Mouse (Mus musculus): ENCODE measurements at regions not wholly inside any gene's neighbourhood (a gene's known extent, or its start where the extent isn't known, plus 50 kb on each side); places are given as distances from the start of the nearest gene placed in this dataset.

DNA sequence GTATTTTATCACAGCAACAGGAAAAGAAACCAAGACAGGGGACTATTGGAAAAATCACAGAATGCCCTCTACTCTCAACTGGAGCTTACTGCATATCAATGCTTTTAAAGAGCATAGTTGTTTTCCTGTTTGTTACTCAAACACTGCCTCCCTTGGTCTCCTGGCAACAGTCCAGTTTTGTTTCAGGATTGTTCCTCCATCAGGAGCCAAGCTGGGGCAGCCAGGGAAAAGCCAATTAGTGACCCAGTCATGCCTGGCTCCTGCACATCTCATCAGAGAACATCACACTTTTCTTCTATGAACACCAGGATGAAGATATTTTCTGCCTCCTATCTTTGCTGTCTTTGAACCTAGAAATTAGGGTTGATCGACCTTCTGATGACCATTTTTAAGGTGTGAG lies 113.6 kb upstream of the Wscd1 start:
- Histone ChIP-seq H3K9ac (ENCODE audit: low read length) (no peak overlapping the region), H3K4me2 (ENCODE audit: low read length) (no peak overlapping the region), H3K4me3 (ENCODE audit: low read depth, low read length) (no peak overlapping the region), H3K27me3 (replicated peaks; ENCODE audit: control insufficient read depth, insufficient read depth, low read length) (no peaks in the 10 kb centered on the region), H3K9me3 (replicated peaks; ENCODE audit: control insufficient read depth, low read length) (no peaks in the 10 kb centered on the region), H3K36me3 (ENCODE audit: control insufficient read depth, insufficient read depth, low read length) (no peaks in the 10 kb centered on the region), H3K27ac (ENCODE audit: low read depth, low read length) (no peak overlapping the region), H3K4me1 (ENCODE audit: control insufficient read depth, insufficient read depth, low read length) (peaks cover 3% of the 10 kb centered on the region; the same call in 1 of the 2 replicates)
- DNase-seq (ENCODE audit: low spot score) (peak; percentile 24), ATAC-seq (no peak)
- whole genome bisulfite sequencing, result 74% methylated on average over 1 of the region's 1 CpGs

DNA sequence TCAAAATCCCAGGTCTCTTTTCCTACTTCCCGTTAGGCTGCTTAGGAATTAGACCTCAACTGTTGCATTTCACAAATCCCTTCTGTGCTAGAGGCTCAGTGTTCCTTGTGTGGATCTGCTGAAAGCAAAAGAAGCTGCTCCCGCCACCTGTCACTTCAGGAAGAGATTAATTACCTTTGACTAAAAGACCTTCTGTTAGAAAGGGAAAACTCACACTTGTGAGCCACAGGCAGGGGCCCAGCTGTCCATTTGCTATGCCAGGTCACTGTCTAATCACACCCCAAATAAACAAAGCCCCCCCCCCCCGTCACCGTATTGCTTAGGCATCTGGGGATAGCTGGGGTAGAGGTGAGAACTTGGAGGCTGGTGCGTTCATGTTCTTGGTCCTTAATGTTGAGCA lies 112.9 kb upstream of the Wscd1 start:
- Histone ChIP-seq H3K4me2 (ENCODE audit: low read length) (no peak overlapping the region), H3K4me3 (ENCODE audit: low read depth, low read length) (no peak overlapping the region), H3K9me3 (replicated peaks; ENCODE audit: control insufficient read depth, low read length) (no peaks in the 10 kb centered on the region), H3K27me3 (replicated peaks; ENCODE audit: control insufficient read depth, insufficient read depth, low read length) (no peaks in the 10 kb centered on the region), H3K4me1 (ENCODE audit: control insufficient read depth, insufficient read depth, low read length) (peaks cover 3% of the 10 kb centered on the region; the same call in 1 of the 2 replicates), H3K36me3 (ENCODE audit: control insufficient read depth, insufficient read depth, low read length) (no peaks in the 10 kb centered on the region), H3K9ac (ENCODE audit: low read length) (no peak overlapping the region), H3K27ac (ENCODE audit: low read depth, low read length) (no peak overlapping the region)
- DNase-seq (ENCODE audit: low spot score), result peak; percentile 69
- ATAC-seq, result peak; percentile 46
- 22% methylated on average over 5 of the region's 5 CpGs for WGBS

DNA sequence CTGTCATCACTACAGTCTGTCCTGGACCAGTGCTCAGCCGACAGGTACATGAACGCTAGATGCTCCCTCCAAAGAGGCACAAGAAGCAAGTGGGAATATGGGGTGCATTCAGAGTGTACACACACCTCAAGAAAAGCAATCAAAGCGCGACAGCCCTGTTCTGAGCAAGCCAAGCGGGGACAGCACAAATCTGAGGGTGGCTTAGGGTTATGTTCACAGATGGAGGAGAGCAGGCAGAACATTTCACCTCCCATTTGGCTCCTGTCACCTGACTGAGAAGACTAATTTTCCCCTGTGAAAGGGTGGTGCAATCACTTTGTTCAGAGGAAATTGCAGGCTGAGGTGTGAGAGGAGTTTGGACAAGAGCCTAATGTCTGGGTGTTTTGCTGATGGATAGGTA lies 106.8 kb upstream of the Wscd1 start:
- Histone ChIP-seq H3K9ac (ENCODE audit: low read length) (no peak overlapping the region), H3K4me3 (ENCODE audit: low read depth, low read length) (no peak overlapping the region), H3K27me3 (replicated peaks; ENCODE audit: control insufficient read depth, insufficient read depth, low read length) (no peaks in the 10 kb centered on the region), H3K27ac (ENCODE audit: low read depth, low read length) (no peak overlapping the region), H3K4me1 (ENCODE audit: control insufficient read depth, insufficient read depth, low read length) (no peaks in the 10 kb centered on the region), H3K4me2 (ENCODE audit: low read length) (no peak overlapping the region), H3K9me3 (replicated peaks; ENCODE audit: control insufficient read depth, low read length) (no peaks in the 10 kb centered on the region), H3K36me3 (ENCODE audit: control insufficient read depth, insufficient read depth, low read length) (no peaks in the 10 kb centered on the region)
- ATAC-seq, result no peak
- peak; percentile 24 for DNase-seq (ENCODE audit: low spot score)
- 82% methylated on average over 5 of the region's 5 CpGs for WGBS

GRCm38 (mm10) chr11:71651756-71652380 lies 97.9 kb upstream of the Wscd1 start:
- Histone ChIP-seq H3K4me3 (ENCODE audit: low read depth, low read length) (no peak overlapping the region), H3K36me3 (ENCODE audit: control insufficient read depth, insufficient read depth, low read length) (no peaks in the 10 kb centered on the region), H3K9ac (ENCODE audit: low read length) (no peak overlapping the region), H3K9me3 (replicated peaks; ENCODE audit: control insufficient read depth, low read length) (no peaks in the 10 kb centered on the region), H3K4me1 (ENCODE audit: control insufficient read depth, insufficient read depth, low read length) (no peaks in the 10 kb centered on the region), H3K4me2 (ENCODE audit: low read length) (no peak overlapping the region), H3K27me3 (replicated peaks; ENCODE audit: control insufficient read depth, insufficient read depth, low read length) (no peaks in the 10 kb centered on the region), H3K27ac (ENCODE audit: low read depth, low read length) (no peak overlapping the region)
- no peak for ATAC-seq
- 87% methylated on average over 5 of the region's 5 CpGs for WGBS
- no peak for DNase-seq (ENCODE audit: low spot score)

DNA sequence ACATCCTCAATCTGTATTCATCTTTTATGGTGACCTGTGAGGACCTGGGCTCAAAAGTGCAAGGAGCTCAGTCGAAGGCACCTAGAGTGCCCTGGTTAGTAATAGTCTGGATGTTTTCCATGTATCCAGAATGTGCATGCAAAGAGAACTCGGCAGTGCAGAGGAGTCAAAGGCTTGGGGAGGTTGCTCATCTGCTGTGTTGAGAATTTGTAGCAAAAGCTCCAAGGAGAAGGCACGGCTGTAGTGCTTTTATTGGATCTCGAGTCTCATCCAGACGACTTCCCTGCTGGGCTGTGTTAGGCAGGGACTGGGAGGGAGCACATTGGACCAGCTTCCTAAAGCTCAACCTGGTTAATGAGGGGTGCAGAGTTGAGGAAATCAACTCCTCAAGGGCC lies 97.3 kb upstream of the Wscd1 start:
- Histone ChIP-seq H3K27me3 (replicated peaks; ENCODE audit: control insufficient read depth, insufficient read depth, low read length) (no peaks in the 10 kb centered on the region), H3K4me3 (ENCODE audit: low read depth, low read length) (no peak overlapping the region), H3K9ac (ENCODE audit: low read length) (no peak overlapping the region), H3K9me3 (replicated peaks; ENCODE audit: control insufficient read depth, low read length) (no peaks in the 10 kb centered on the region), H3K4me1 (ENCODE audit: control insufficient read depth, insufficient read depth, low read length) (no peaks in the 10 kb centered on the region), H3K36me3 (ENCODE audit: control insufficient read depth, insufficient read depth, low read length) (no peaks in the 10 kb centered on the region), H3K27ac (ENCODE audit: low read depth, low read length) (no peak overlapping the region), H3K4me2 (ENCODE audit: low read length) (no peak overlapping the region)
- WGBS, result 78% methylated on average over 5 of the region's 5 CpGs
- ATAC-seq, result no peak
- DNase-seq (ENCODE audit: low spot score), result no peak

- Histone ChIP-seq H3K4me3 (ENCODE audit: low read depth, low read length) (no peak overlapping the region), H3K27ac (ENCODE audit: low read depth, low read length) (no peak overlapping the region), H3K27me3 (replicated peaks; ENCODE audit: control insufficient read depth, insufficient read depth, low read length) (no peaks in the 10 kb centered on the region), H3K4me1 (ENCODE audit: control insufficient read depth, insufficient read depth, low read length) (no peaks in the 10 kb centered on the region), H3K9me3 (replicated peaks; ENCODE audit: control insufficient read depth, low read length) (no peaks in the 10 kb centered on the region), H3K9ac (ENCODE audit: low read length) (no peak overlapping the region), H3K36me3 (ENCODE audit: control insufficient read depth, insufficient read depth, low read length) (no peaks in the 10 kb centered on the region), H3K4me2 (ENCODE audit: low read length) (no peak overlapping the region)
- 38% methylated on average over 2 of the region's 2 CpGs for WGBS
- ATAC-seq, result no peak
- DNase-seq (ENCODE audit: low spot score), result no peak
Observed at GRCm38 (mm10) chr11:71658346-71658745, 91.4 kb upstream of the Wscd1 start.

DNA sequence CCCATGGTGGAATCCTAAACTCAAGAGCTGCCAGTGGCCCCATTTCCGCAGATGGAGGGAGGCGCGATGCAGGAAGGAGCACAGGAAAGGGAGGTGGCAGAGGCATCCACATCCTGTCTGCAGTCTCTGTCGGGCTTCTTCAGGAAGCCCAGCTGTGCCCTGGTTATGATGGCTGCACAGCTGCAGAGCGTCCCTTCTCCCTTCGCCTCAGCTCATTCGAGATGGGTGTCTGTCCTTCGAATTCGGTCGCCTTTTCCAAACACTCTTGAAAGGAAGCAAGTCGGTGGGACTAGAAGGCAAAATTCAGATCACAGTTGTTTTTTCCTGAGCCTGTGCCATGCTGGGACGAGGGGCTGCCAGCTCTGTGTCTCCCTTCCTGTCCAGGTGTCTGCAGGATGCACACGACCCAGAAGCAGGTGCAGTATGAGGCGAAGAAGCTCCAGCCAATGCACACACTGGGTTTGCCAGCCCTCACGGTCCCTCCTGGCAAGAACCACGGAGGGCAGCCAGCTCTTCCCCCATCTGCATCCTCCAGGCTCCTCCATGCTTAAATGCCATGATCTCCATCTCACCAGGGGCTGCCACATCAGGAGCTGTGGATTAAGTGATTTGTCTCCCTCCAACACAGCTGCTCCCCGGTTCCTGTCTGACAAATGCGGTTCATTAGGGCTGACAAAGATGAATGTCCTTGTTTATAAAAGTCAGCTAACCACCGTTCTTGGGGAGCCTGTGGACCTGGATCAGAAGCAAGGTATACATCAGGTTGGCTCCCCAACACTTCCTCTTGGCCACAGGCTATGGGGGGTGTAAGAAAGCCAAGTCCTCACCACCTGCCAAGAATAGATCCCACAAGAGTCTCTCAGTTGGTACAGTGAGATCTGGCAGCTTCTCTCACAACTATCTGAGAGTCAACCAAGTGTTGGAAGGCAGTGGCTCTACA lies 79.3 kb upstream of the Wscd1 start:
- ATAC-seq, result no peak
- no peak overlapping the region for H3K4me3 ChIP-seq (ENCODE audit: low read depth, low read length)
- H3K4me2 ChIP-seq (ENCODE audit: low read length), result no peak overlapping the region
- no peaks in the 10 kb centered on the region for H3K36me3 ChIP-seq (ENCODE audit: control insufficient read depth, insufficient read depth, low read length)
- H3K9me3 ChIP-seq (replicated peaks; ENCODE audit: control insufficient read depth, low read length), result no peaks in the 10 kb centered on the region
- WGBS, result 79% methylated on average over 19 of the region's 19 CpGs
- no peaks in the 10 kb centered on the region for H3K27me3 ChIP-seq (replicated peaks; ENCODE audit: control insufficient read depth, insufficient read depth, low read length)
- H3K27ac ChIP-seq (ENCODE audit: low read depth, low read length), result no peak overlapping the region
- no peak overlapping the region for H3K9ac ChIP-seq (ENCODE audit: low read length)
- DNase-seq (ENCODE audit: low spot score), result no peak
- no peaks in the 10 kb centered on the region for H3K4me1 ChIP-seq (ENCODE audit: control insufficient read depth, insufficient read depth, low read length)

DNA sequence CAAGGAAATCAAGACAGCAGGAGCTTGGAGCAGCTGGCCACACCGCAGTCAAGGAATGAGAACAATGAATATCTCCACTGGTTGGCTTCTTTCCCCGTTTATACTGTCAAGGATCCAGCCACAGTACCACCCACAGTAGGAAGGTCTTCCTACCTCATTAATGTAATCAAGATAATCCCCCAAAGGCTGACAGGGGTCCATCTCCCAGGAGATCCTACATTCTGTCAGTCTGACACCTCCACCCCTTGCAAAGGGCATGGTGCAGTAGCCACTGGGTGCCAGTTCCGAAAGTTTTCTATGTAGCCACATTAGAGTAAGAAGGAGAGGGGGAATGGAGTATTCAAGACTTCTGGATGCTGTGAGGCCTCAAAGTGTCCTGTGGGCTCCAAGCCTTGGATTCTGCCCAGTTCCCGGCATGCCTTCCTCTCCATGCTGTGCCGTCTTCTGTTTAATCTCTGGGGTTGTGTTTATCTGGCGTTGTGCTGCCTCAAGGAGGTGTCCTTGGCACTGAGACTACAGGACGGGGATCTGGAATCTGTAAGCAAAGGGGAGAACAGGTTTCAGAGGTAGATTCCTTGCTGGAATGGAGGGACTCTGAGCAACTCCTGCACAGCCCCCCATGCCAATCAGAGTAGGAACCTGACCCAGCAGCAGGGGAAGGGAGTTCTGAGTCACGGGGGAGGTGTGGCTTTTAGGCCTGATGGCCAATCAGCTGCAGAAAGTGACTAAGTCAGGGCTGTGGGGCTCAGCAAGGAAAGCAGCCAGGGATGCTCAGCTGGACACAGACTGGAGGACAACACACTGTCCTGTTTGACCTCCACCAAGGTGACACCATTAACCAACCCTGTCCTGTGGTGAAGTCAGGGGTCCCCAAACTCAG lies 77.3 kb upstream of the Wscd1 start:
- DNase-seq (ENCODE audit: low spot score) (no peak), ATAC-seq (no peak)
- WGBS, result 47% methylated on average over 8 of the region's 8 CpGs
- Histone ChIP-seq H3K27ac (ENCODE audit: low read depth, low read length) (no peak overlapping the region), H3K36me3 (ENCODE audit: control insufficient read depth, insufficient read depth, low read length) (no peaks in the 10 kb centered on the region), H3K4me3 (ENCODE audit: low read depth, low read length) (no peak overlapping the region), H3K27me3 (replicated peaks; ENCODE audit: control insufficient read depth, insufficient read depth, low read length) (no peaks in the 10 kb centered on the region), H3K4me2 (ENCODE audit: low read length) (no peak overlapping the region), H3K9me3 (replicated peaks; ENCODE audit: control insufficient read depth, low read length) (no peaks in the 10 kb centered on the region), H3K4me1 (ENCODE audit: control insufficient read depth, insufficient read depth, low read length) (no peaks in the 10 kb centered on the region), H3K9ac (ENCODE audit: low read length) (no peak overlapping the region)

All from forebrain, embryonic 14.5 days (tissue).